Comparison of ENCODE assay signal across 17 mouse cellular contexts in the genomic region with DNA sequence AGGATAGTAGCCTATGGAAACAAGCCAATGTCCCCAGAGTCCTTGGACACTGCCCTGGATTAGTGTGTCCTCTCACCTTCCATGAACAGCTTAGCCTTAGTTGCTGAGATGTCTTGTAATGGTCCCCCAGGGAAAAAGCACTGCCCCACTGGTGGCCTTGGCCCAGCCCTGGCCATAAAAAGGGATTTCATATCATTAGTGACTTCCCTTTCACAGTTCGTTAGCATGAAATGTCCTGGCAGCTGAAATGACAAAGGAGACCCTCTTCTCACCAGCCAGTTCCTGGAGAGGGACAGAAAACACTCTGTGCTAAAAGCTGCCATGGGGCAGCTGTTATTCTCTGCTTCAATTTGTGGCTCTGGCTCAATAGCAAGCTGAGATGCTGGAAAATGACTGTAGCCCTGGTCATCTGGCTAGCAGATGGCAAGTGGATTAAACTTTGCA.
DNase-seq lines count a peak whose midpoint lies in the region; ATAC-seq and TF ChIP-seq lines count a peak whose summit lies in the region.
"Had no signal": no experiment of that assay in that cellular context is flagged by ENCODE, and none has a peak within 500 bp of the region (broad histone marks: within the 10 kb centered on the region; RNA-seq: fewer than 3 reads in every experiment).

No protein-coding gene starts in this region.

- no peaks in the 10 kb centered on the region for H3K9me3 ChIP-seq in midbrain, embryonic 11.5 days (ENCODE audit: control insufficient read depth, low read length)
- peaks cover 6% of the 10 kb centered on the region; the same call in 1 of the 2 replicates for H3K9me3 ChIP-seq in midbrain, embryonic 10.5 days (replicated peaks)
- H3K9me3 ChIP-seq: embryonic facial prominence, embryonic 15.5 days; forebrain, embryonic 13.5 days had no signal

- H3K27me3 ChIP-seq in midbrain, embryonic 11.5 days (ENCODE audit: control insufficient read depth, insufficient read depth, low read length): no peaks in the 10 kb centered on the region
- H3K27me3 ChIP-seq in midbrain, embryonic 10.5 days (ENCODE audit: low read depth, poor library complexity, severe bottlenecking): no peaks in the 10 kb centered on the region
- no peaks in the 10 kb centered on the region for H3K27me3 ChIP-seq in myocyte (ENCODE audit: control insufficient read depth, insufficient read depth, insufficient read length)
- H3K27me3 ChIP-seq: embryonic facial prominence, embryonic 15.5 days; forebrain, embryonic 13.5 days had no signal

- TF ChIP-seq POLR2A in myocyte (IDR thresholded peaks at IDR 0.05; ENCODE audit: insufficient read length, low read depth): no peak

- H3K36me3 ChIP-seq in midbrain, embryonic 11.5 days (ENCODE audit: control insufficient read depth, insufficient read depth, low read length): no peaks in the 10 kb centered on the region
- no peaks in the 10 kb centered on the region for H3K36me3 ChIP-seq in midbrain, embryonic 10.5 days
- H3K36me3 ChIP-seq in myocyte (ENCODE audit: control insufficient read depth, insufficient read depth): no peaks in the 10 kb centered on the region
- H3K36me3 ChIP-seq: embryonic facial prominence, embryonic 15.5 days; G1E had no signal

- H3K4me3 ChIP-seq in midbrain, embryonic 11.5 days (ENCODE audit: low read depth, low read length): no peak overlapping the region
- H3K4me3 ChIP-seq in midbrain, embryonic 10.5 days: no peak overlapping the region
- H3K4me3 ChIP-seq in myocyte: no peak overlapping the region
- H3K4me3 ChIP-seq: embryonic facial prominence, embryonic 15.5 days; forebrain, embryonic 13.5 days had no signal

- no peak overlapping the region for H3ac ChIP-seq in myocyte (ENCODE audit: control insufficient read depth, insufficient read length)

- WGBS in midbrain, embryonic 11.5 days: 67% methylated on average over 1 of the region's 1 CpGs
- WGBS in midbrain, embryonic 10.5 days: 73% methylated on average over 1 of the region's 1 CpGs

- no peak overlapping the region for H3K9ac ChIP-seq in midbrain, embryonic 11.5 days (ENCODE audit: low read length)
- H3K9ac ChIP-seq: embryonic facial prominence, embryonic 15.5 days; forebrain, embryonic 13.5 days; liver, postnatal 0 days had no signal

- ATAC-seq in cerebellum, adult (ENCODE audit: insufficient number of reproducible peaks, low FRiP score, low TSS enrichment): no peak
- 0 out of 2 replicates have a peak, but pooled peaks have one; percentile 24 for ATAC-seq in midbrain, embryonic 11.5 days (ENCODE audit: low FRiP score)
- ATAC-seq: forebrain, embryonic 13.5 days; liver, postnatal 0 days had no signal

- H3K27ac ChIP-seq in midbrain, embryonic 11.5 days (ENCODE audit: low read depth, low read length): no peak overlapping the region
- H3K27ac ChIP-seq in midbrain, embryonic 10.5 days (replicated peaks): no peak overlapping the region
- H3K27ac ChIP-seq: embryonic facial prominence, embryonic 15.5 days; forebrain, embryonic 13.5 days; macrophage had no signal

- H3K4me1 ChIP-seq in midbrain, embryonic 11.5 days (ENCODE audit: control insufficient read depth, insufficient read depth, low read length): no peaks in the 10 kb centered on the region
- H3K4me1 ChIP-seq in midbrain, embryonic 10.5 days: peaks cover 4% of the 10 kb centered on the region; the same call in 1 of the 2 replicates
- H3K4me1 ChIP-seq: embryonic facial prominence, embryonic 15.5 days; forebrain, embryonic 13.5 days had no signal

- DNase-seq in cerebellum, postnatal 14 days: peak; percentile 44 to 49
- DNase-seq in midbrain, embryonic 11.5 days (ENCODE audit: low spot score, missing footprints): no peak
- no peak for DNase-seq in midbrain, embryonic 10.5 days (ENCODE audit: low spot score)
- DNase-seq in forelimb bud, embryonic 11.5 days (ENCODE audit: low read depth, low spot score): peak; percentile 75
- no peak for DNase-seq in urinary bladder, postnatal 4 days (ENCODE audit: low spot score in 2 of 2)
- DNase-seq in thymus, postnatal 0 days (ENCODE audit: low spot score): no peak
- DNase-seq: cerebellum, adult 18-20 months; kidney, postnatal 10 days; layer of hippocampus, adult 9-11 months; liver, postnatal 0 days had no signal

- no peak overlapping the region for H3K4me2 ChIP-seq in midbrain, embryonic 11.5 days
- H3K4me2 ChIP-seq in myocyte (ENCODE audit: low read depth): peak overlapping the region; percentile 24
- H3K4me2 ChIP-seq: embryonic facial prominence, embryonic 15.5 days; forebrain, embryonic 13.5 days; heart, embryonic 11.5 days had no signal

- H3K79me2 ChIP-seq in myocyte (ENCODE audit: control insufficient read depth, insufficient read depth): no peaks in the 10 kb centered on the region

TF ChIP-seq in myocyte, 11 proteins besides CTCF, POLR2A, EP300 and RAD21:
- TF ChIP-seq REST (IDR thresholded peaks at IDR 0.05; ENCODE audit: insufficient read depth, insufficient read length) (no peak), E2F4 (IDR thresholded peaks at IDR 0.05; ENCODE audit: insufficient read depth) (no peak), POLR2AphosphoS2 (IDR thresholded peaks at IDR 0.05; ENCODE audit: insufficient read length, low read depth) (no peak), MYOD1 (IDR thresholded peaks at IDR 0.05; ENCODE audit: control insufficient read depth in 1 of 3, insufficient read length in 2 of 3, low read depth in 2 of 3) (peak in 2 of 3 experiments; percentile 11 to 71), TCF3 (IDR thresholded peaks at IDR 0.05; ENCODE audit: insufficient read length, low read depth) (no peak), MYOG (IDR thresholded peaks at IDR 0.05; ENCODE audit: control insufficient read depth in 1 of 3, insufficient read depth in 1 of 3, insufficient read length in 2 of 3, low read depth in 2 of 3) (peak in 2 of 3 experiments; percentile 39 to 72), TCF12 (IDR thresholded peaks at IDR 0.05; ENCODE audit: insufficient read depth, poor library complexity, severe bottlenecking) (peak; percentile 56), CEBPB (IDR thresholded peaks at IDR 0.05; ENCODE audit: insufficient read depth, poor library complexity, severe bottlenecking) (no peak), USF1 (IDR thresholded peaks at IDR 0.05; ENCODE audit: low read depth) (no peak), MAX (IDR thresholded peaks at IDR 0.05; ENCODE audit: low read depth) (no peak), SRF (IDR thresholded peaks at IDR 0.05; ENCODE audit: control insufficient read depth, insufficient read length, low read depth) (no peak)

Comparison
In these comparisons a context has a peak if more than half of its experiments do, and no peak if none do; other contexts are left out.
1. DNase-seq: peak in cerebellum, postnatal 14 days (2 of 2) and forelimb bud, embryonic 11.5 days (single experiment); none in midbrain, embryonic 11.5 days (single experiment), midbrain, embryonic 10.5 days (single experiment), urinary bladder, postnatal 4 days (0 of 2) and thymus, postnatal 0 days (single experiment).